ENCODE assay signal across 9 mouse cellular contexts in genomic region chr6:97106777-97107176, GRCm38 (mm10). TPM values are rescaled to one million over a fixed set of nuclear protein-coding genes. Genes with fewer than 3 reads are reported as not detected.
DNase-seq lines count a peak whose midpoint lies in the region; TF ChIP-seq lines count a peak whose summit lies in the region.
"Had no signal": no experiment of that assay in that cellular context is flagged by ENCODE, and none has a peak within 500 bp of the region (broad histone marks: within the 10 kb centered on the region; RNA-seq: fewer than 3 reads in every experiment).

No protein-coding gene starts in this region.

- no peak for TF ChIP-seq POLR2A in MEL (IDR thresholded peaks at IDR 0.05; ENCODE audit: control insufficient read depth in 1 of 2, insufficient read depth in 1 of 2, low read depth in 1 of 2, low read length in 2 of 2, poor library complexity in 1 of 2)

- no peaks in the 10 kb centered on the region for H3K36me3 ChIP-seq in MEL (ENCODE audit: control insufficient read depth in 1 of 2, insufficient read depth in 2 of 2, low read length in 2 of 2)

- DNase-seq in adrenal gland, adult 2 months, result peak; percentile 23
- DNase-seq in adrenal gland, adult 8-10 months, result no peak
- peak; percentile 79 for DNase-seq in MEL (ENCODE audit: low read depth, low spot score)
- peak; percentile 5 for DNase-seq in cerebellum, adult 9-11 months
- DNase-seq in frontal cortex, adult 2 months (ENCODE audit: extremely low spot score in 1 of 2, low spot score in 1 of 2), result peak; percentile 13 to 79
- peak; percentile 70 for DNase-seq in kidney, postnatal 14 days
- DNase-seq in lung, postnatal 10 days, result peak; percentile 68
- DNase-seq in right cerebral cortex, adult 18-20 months, result peak; percentile 61

- H3K27me3 ChIP-seq in MEL (ENCODE audit: control insufficient read depth in 1 of 2, insufficient read depth in 2 of 2, low read length in 2 of 2), result no peaks in the 10 kb centered on the region

- TF ChIP-seq RAD21 in MEL (IDR thresholded peaks at IDR 0.05; ENCODE audit: low read depth, low read length), result peak; percentile 76

- no peak for TF ChIP-seq EP300 in MEL (IDR thresholded peaks at IDR 0.05; ENCODE audit: low read depth in 1 of 2, low read length in 2 of 2)

- H3K27ac ChIP-seq in MEL (ENCODE audit: control insufficient read depth, low read depth, low read length), result no peak overlapping the region

- H3K4me1 ChIP-seq in MEL (ENCODE audit: control insufficient read depth in 1 of 2, insufficient read depth in 2 of 2, low read length in 2 of 2), result no peaks in the 10 kb centered on the region; a peak in 1 of 4 replicates

- no peaks in the 10 kb centered on the region for H3K79me2 ChIP-seq in MEL (ENCODE audit: control insufficient read depth, insufficient read depth, low read length, poor library complexity)

- no peaks in the 10 kb centered on the region for H3K9me3 ChIP-seq in MEL (replicated peaks; ENCODE audit: insufficient read depth, low read length)

- H3K4me3 ChIP-seq in MEL (ENCODE audit: control insufficient read depth in 1 of 2, insufficient read depth in 1 of 2, low read depth in 2 of 2, low read length in 2 of 2), result no peak overlapping the region

- TF ChIP-seq CTCF in MEL (IDR thresholded peaks at IDR 0.05 in 2 of 3, conservative IDR thresholded peaks at IDR 0.05 in 1 of 3; ENCODE audit: control insufficient read depth in 1 of 3, insufficient read depth in 1 of 3, low read depth in 2 of 3, low read length in 3 of 3, poor library complexity in 1 of 3, severe bottlenecking in 1 of 3), result peak; percentile 72 to 89 (median 80)

- H3K9ac ChIP-seq in MEL (ENCODE audit: control insufficient read depth, low read depth, low read length, poor library complexity, severe bottlenecking), result no peak overlapping the region

TF ChIP-seq in MEL, 35 proteins besides CTCF, POLR2A, EP300 and RAD21:
- TF ChIP-seq MAX (IDR thresholded peaks at IDR 0.05; ENCODE audit: low read length) (0 out of 2 replicates have a peak, but pooled peaks have one; percentile 15), SMC3 (IDR thresholded peaks at IDR 0.05; ENCODE audit: low read depth, low read length) (peak; percentile 74), NRF1 (IDR thresholded peaks at IDR 0.05; ENCODE audit: insufficient read depth, low read depth, low read length, poor library complexity, severe bottlenecking) (0 out of 2 replicates have a peak, but pooled peaks have one; percentile 9), CHD1 (IDR thresholded peaks at IDR 0.05; ENCODE audit: low read depth, low read length) (no peak), ZC3H11A (IDR thresholded peaks at IDR 0.05; ENCODE audit: low read depth, low read length) (peak; percentile 61)

RNA-seq across cellular contexts. Expression of gene Eogt, which starts 42.2 kb away (rescaled TPM):
- total RNA-seq in adrenal gland, adult 2 months (2021), result 10 to 100 TPM; 32.4 to 45.8 TPM
- polyA plus RNA-seq in adrenal gland, adult 2 months (2012; rRNA removed), result 13.3 and 22.3 TPM in 2 replicates
- total RNA-seq in adrenal gland, adult 8-10 months (2022), result 10 to 100 TPM; 31.5 to 56.0 (median 44.0) TPM
- total RNA-seq in MEL (2012; rRNA removed), result 4.2 and 6.0 TPM in 2 replicates
- 1 to 10 TPM in 1 of 2 experiments, not detected in 1; 8.3 TPM for polyA plus RNA-seq in MEL (2012; ENCODE audit: insufficient read depth in 1 of 2, insufficient read length in 2 of 2, low read depth in 1 of 2, low replicate concordance in 2 of 2, missing spikeins in 1 of 2)
- 31.4 and 33.8 TPM in 2 replicates for polyA plus RNA-seq in frontal cortex, adult 2 months (2012; rRNA removed)

RNA-seq across cellular contexts. Expression of gene Fam19a4, which starts 46.6 kb away (rescaled TPM):
- total RNA-seq in adrenal gland, adult 2 months (2021), result 1 to 10 TPM in 1 of 2 experiments, under 1 TPM in 1; 0.98 to 1.6 TPM
- polyA plus RNA-seq in adrenal gland, adult 2 months (2012; rRNA removed), result 0.11 and 0.37 TPM in 2 replicates
- total RNA-seq in adrenal gland, adult 8-10 months (2022), result 1 to 10 TPM in 2 of 4 experiments, under 1 TPM in 2; 0.70 to 2.8 (median 1.2) TPM
- not detected in 2 replicates for total RNA-seq in MEL (2012; rRNA removed)
- polyA plus RNA-seq in MEL (2012; ENCODE audit: insufficient read depth in 1 of 2, insufficient read length in 2 of 2, low read depth in 1 of 2, low replicate concordance in 2 of 2, missing spikeins in 1 of 2), result not detected
- 0.38 and 0.48 TPM in 2 replicates for polyA plus RNA-seq in frontal cortex, adult 2 months (2012; rRNA removed)
- polyA plus RNA-seq: C2C12 had no signal
